Mouse (Mus musculus) hindbrain, embryonic 11.5 days (tissue): ENCODE results near the gene 0610040J01Rik. TPM values are rescaled to one million over a fixed set of nuclear protein-coding genes. Genes with fewer than 3 reads are reported as not detected.

ENCODE experiments used
- ATAC-seq: fragments of 200-750 bp; cut with Nextera tagmentation; 2 replicates; pipeline ENCODE4 v1.8.0; 2017; ENCODE audit warnings: mild to moderate bottlenecking, moderate TSS enrichment, moderate library complexity; ENCODE audit not compliant: low FRiP score
- DNase-seq: peaks from one replicate; pipeline ENCODE4 v3.0.0-alpha.2; 2015; ENCODE audit warnings: low spot score
- H3K27ac ChIP-seq: fragments of 300-500 bp; sonication (generic); 2 replicates; pipeline ENCODE4 v1.5.1; 2014; ENCODE audit warnings: mild to moderate bottlenecking, low read depth, low read length
- H3K27me3 ChIP-seq: fragments of 300-500 bp; sonication (generic); 2 replicates; pipeline ENCODE4 v1.6.1; 2014; ENCODE audit warnings: mild to moderate bottlenecking, low read length, moderate library complexity, mixed read lengths; ENCODE audit not compliant: control insufficient read depth, insufficient read depth
- H3K36me3 ChIP-seq: fragments of 300-500 bp; sonication (generic); 2 replicates; pipeline ENCODE4 v1.6.1; 2014; ENCODE audit warnings: mild to moderate bottlenecking, low read length, moderate library complexity, mixed read lengths; ENCODE audit not compliant: control insufficient read depth, insufficient read depth
- H3K4me1 ChIP-seq: fragments of 300-500 bp; sonication (generic); replicated peaks from 2 replicates; pipeline ENCODE4 v1.6.1; 2014; ENCODE audit warnings: low read length, mixed read lengths; ENCODE audit not compliant: control insufficient read depth, insufficient read depth
- H3K4me2 ChIP-seq: fragments of 300-500 bp; sonication (generic); replicated peaks from 2 replicates; pipeline ENCODE4 v1.6.1; 2014; ENCODE audit warnings: mild to moderate bottlenecking, low read depth, low read length
- H3K4me3 ChIP-seq: fragments of 300-500 bp; sonication (generic); 2 replicates; pipeline ENCODE4 v1.5.1; 2014; ENCODE audit warnings: low read depth, low read length
- H3K9ac ChIP-seq: fragments of 300-500 bp; sonication (generic); 2 replicates; pipeline ENCODE4 v1.6.1; 2014; ENCODE audit warnings: low read depth, low read length
- H3K9me3 ChIP-seq: fragments of 300-500 bp; sonication (generic); 2 replicates; pipeline ENCODE4 v1.6.1; 2016; ENCODE audit warnings: low read length; ENCODE audit not compliant: control insufficient read depth
- WGBS: fragments of 180-500 bp; shearing (Covaris S2); extraction: QIAGEN DNeasy Blood & Tissue Kit; methylation state at CpG from one replicate; pipeline ENCODE4 v1.1.7; 2014; 5-methylcytosine and 5-hydroxymethylcytosine counted together
- polyA plus RNA-seq: library from polyadenylated mRNA; unstranded; fragments of >200 nt; fragmentation: Nextera tagmentation; extraction: Ambion mirVana; gene quantifications from 2 replicates; pipeline ENCODE4 v1.2.1, GENCODE M21; 2014

0610040J01Rik gene
- polyA plus RNA-seq, 1 experiment from 2014 or later: 2.6 TPM

GRCm38 (mm10) chr5:63906149-63907093, 94.3 kb downstream of the 0610040J01Rik start:
- H3K27me3 ChIP-seq: no peaks in the 10 kb centered on the region
- H3K4me2 ChIP-seq: no peak overlapping the region
- H3K4me3 ChIP-seq: no peak overlapping the region
- ATAC-seq (peak; percentile 76), DNase-seq (peak; percentile 90)
- 39% methylated on average over 13 of the region's 13 CpGs for WGBS
- H3K9ac ChIP-seq: no peak overlapping the region
- H3K9me3 ChIP-seq: no peaks in the 10 kb centered on the region
- H3K27ac ChIP-seq: no peak overlapping the region
- no peaks in the 10 kb centered on the region for H3K4me1 ChIP-seq
- H3K36me3 ChIP-seq: no peaks in the 10 kb centered on the region

DNA sequence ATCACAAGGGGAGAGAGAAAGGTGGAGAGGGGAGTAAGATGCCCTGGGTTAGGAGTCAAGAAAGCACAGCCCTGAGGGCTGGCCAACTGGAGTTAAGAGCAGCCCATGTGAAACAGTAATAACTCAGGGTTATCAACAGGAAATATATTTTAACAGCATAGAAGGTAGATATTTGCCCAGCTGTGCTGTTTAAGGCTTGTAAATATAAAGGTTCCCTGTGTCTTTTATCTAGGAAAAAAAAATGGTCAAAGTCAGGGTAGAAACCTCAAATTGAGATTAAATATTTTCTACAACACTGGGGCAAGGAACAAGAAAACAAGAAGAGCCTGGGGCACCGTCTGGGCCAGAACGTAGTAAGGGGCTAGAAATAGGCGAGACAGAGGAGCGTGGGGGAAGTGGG, 95.3 kb downstream of the 0610040J01Rik start:
- Histone ChIP-seq H3K36me3 (no peaks in the 10 kb centered on the region), H3K9ac (no peak overlapping the region), H3K27me3 (no peaks in the 10 kb centered on the region), H3K4me2 (no peak overlapping the region), H3K4me3 (no peak overlapping the region), H3K27ac (no peak overlapping the region), H3K4me1 (no peaks in the 10 kb centered on the region), H3K9me3 (no peaks in the 10 kb centered on the region)
- WGBS: 74% methylated on average over 4 of the region's 4 CpGs
- ATAC-seq (no peak), DNase-seq (no peak)

DNA sequence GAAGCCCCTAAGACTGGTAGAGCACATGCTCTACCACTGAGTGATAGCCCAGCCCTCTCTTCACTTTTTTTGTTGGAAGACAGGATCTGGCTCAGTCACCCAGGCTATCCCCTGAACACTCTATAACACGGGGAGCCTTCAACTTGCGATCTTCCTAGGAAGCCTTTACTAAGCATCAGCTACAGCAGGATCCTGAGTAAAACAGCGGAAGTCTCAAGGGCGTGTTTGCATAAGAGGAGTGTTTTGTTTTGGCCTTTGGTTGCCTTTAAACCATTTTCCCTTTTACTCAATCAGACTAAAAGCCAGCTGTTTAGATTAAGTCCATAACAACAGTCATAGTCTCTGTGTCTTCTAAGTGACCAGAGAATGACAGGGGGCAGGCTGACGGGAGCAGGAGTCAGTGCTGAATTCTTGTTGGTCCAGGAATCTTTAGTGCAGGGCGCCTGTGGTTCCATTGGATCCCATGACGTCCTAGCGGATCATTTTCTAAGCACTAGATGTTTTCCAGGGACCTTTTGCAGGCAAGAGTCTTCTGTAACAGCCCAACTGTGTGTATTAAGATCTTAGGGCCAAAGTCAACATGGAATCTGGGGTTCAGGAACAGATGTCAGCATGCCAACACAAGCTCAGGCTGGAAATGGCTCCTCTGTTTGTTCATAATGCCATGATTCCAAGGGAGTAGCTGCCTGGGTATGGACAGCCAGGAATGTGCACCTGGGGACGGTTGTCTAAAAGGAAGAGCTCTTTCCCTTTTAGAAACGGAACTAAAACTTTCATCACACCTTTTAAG, 98.2 kb downstream of the 0610040J01Rik start:
- Histone ChIP-seq H3K4me3 (no peak overlapping the region), H3K27me3 (no peaks in the 10 kb centered on the region), H3K9me3 (no peaks in the 10 kb centered on the region), H3K4me1 (no peaks in the 10 kb centered on the region), H3K9ac (no peak overlapping the region), H3K36me3 (no peaks in the 10 kb centered on the region), H3K4me2 (no peak overlapping the region), H3K27ac (no peak overlapping the region)
- DNase-seq (no peak), ATAC-seq (no peak)
- WGBS: 89% methylated on average over 10 of the region's 10 CpGs

DNA sequence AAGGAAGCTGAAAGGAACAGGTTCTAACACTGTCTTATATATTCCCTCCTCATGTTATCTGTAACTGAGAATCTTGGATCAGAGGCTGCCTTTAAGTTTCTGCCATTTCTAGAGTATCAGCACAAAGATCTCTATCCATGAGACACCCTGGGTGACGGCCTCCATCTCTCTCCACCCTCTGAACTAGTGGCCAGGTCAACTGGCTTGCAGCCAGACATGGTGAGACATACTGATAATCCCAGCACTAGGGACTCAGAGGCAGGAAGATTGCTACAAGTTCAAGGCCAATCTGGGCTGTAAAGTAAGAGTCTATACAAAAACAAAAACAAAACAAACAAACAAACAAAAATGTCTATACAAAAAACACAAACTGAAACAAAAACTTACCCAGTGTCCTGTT, 102.7 kb downstream of the 0610040J01Rik start:
- no peak for ATAC-seq

DNA sequence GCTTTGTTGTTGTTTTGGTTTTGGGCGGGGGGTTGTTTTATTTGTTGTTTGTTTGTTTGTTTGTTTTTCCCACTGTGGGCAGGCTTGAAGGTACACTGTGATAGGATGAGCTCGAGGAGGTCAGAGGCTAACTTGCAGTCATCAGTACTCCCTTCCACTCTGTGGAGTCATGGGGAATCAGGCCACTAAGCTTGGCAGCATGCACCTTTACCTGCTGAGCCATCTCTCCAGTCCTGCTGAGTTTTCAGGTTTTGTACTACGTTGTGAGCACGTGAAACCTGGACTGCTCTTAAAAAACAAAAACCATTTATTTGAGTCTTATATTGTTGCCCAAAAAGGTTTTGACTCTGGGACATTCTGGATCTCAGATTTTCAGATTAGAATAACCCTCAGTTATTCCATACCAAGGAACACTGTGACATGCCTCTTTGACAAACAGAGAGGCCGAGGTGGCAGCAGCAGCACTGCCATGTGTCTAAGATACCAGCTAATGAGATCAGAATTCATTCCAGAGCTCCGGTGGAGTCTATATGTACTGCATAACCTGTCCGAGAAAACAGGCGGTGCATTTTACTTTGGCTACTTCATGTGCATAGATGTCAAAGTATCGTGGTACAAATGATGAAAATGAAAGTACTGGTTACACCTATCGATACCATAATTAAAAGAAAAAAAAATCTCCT, 104.4 kb downstream of the 0610040J01Rik start:
- WGBS: 90% methylated on average over 10 of the region's 10 CpGs
- no peak for DNase-seq
- H3K4me2 ChIP-seq: no peak overlapping the region
- ATAC-seq: no peak
- H3K9ac ChIP-seq: no peak overlapping the region
- H3K27me3 ChIP-seq: no peaks in the 10 kb centered on the region
- 0 out of 2 replicates have a peak, but pooled peaks cover 2% of the 10 kb centered on the region for H3K4me1 ChIP-seq
- no peak overlapping the region for H3K27ac ChIP-seq
- no peaks in the 10 kb centered on the region for H3K9me3 ChIP-seq
- H3K36me3 ChIP-seq: no peaks in the 10 kb centered on the region
- H3K4me3 ChIP-seq: no peak overlapping the region

More for the DNA sequence above, 102.7 kb downstream of the 0610040J01Rik start:
- H3K9me3 ChIP-seq: no peaks in the 10 kb centered on the region
- no peak overlapping the region for H3K4me3 ChIP-seq
- no peaks in the 10 kb centered on the region for H3K4me1 ChIP-seq
- no peak overlapping the region for H3K27ac ChIP-seq
- no peak overlapping the region for H3K4me2 ChIP-seq
- H3K27me3 ChIP-seq: no peaks in the 10 kb centered on the region
- 83% methylated on average over 1 of the region's 1 CpGs for WGBS
- no peaks in the 10 kb centered on the region for H3K36me3 ChIP-seq
- no peak for DNase-seq
- no peak overlapping the region for H3K9ac ChIP-seq

DNA sequence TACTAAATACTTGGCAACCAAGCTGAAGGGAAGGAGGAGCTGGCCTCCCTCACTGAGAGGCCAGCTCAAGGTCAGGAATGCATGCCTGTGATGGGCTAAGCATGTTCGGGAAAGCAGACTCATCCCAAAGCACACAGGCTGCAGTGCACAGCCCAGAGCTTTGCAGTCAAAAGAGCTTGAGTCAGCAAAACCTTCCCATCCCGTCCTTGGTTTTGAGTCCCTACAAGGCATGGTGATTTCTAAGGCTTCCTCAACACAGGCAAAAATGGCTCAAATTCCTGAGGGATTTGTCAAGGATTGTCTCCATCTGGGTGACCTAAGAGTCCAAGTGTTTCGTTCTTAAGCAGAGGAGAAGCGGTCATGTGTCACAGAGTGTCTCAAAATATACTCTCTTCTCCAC, 106.0 kb downstream of the 0610040J01Rik start:
- ATAC-seq (no peak), DNase-seq (no peak)
- Histone ChIP-seq H3K4me2 (no peak overlapping the region), H3K9me3 (no peaks in the 10 kb centered on the region), H3K9ac (no peak overlapping the region), H3K4me3 (no peak overlapping the region), H3K36me3 (no peaks in the 10 kb centered on the region), H3K4me1 (0 out of 2 replicates have a peak, but pooled peaks cover 2% of the 10 kb centered on the region), H3K27me3 (no peaks in the 10 kb centered on the region), H3K27ac (no peak overlapping the region)
- WGBS: 73% methylated on average over 4 of the region's 4 CpGs

GRCm38 (mm10) chr5:63923305-63924025, 111.3 kb downstream of the 0610040J01Rik start:
- no peak for DNase-seq
- Histone ChIP-seq H3K9ac (no peak overlapping the region), H3K36me3 (no peaks in the 10 kb centered on the region), H3K4me3 (no peak overlapping the region), H3K4me1 (0 out of 2 replicates have a peak, but pooled peaks cover 2% of the 10 kb centered on the region), H3K4me2 (no peak overlapping the region), H3K27ac (no peak overlapping the region), H3K27me3 (no peaks in the 10 kb centered on the region), H3K9me3 (no peaks in the 10 kb centered on the region)
- 79% methylated on average over 13 of the region's 13 CpGs for WGBS
- no peak for ATAC-seq

DNA sequence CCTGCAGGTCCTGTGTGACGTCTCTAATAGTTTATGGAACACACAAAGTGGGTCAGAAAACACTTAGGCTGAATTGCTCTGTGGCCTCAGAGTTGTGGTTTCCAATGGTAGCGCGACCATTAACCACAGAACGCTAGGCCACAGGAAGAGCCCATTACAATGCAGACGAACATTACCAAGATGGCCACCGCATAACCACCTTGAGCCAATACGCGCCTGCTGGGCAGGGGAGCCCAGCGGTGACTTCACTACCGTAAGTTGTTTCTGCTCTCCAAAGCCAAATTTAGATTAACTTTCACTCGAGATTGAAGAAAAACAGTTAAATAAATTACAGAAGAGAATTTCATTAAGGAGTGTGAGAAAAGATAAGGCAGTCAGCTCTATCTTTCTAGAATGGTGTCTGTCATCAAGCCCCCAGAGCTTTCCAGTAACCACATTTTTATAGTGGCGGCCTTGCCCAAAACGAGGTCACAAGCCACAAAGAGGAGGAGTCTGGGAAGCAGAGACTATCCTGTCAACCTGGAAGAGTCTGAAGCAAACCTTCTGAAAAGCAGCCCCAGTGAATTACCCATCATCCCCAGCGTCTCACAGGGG, 113.0 kb downstream of the 0610040J01Rik start:
- Histone ChIP-seq H3K4me1 (0 out of 2 replicates have a peak, but pooled peaks cover 2% of the 10 kb centered on the region), H3K27me3 (no peaks in the 10 kb centered on the region), H3K9me3 (no peaks in the 10 kb centered on the region), H3K4me2 (no peak overlapping the region), H3K36me3 (no peaks in the 10 kb centered on the region), H3K9ac (no peak overlapping the region), H3K4me3 (no peak overlapping the region), H3K27ac (no peak overlapping the region)
- no peak for ATAC-seq
- no peak for DNase-seq
- WGBS: 95% methylated on average over 14 of the region's 14 CpGs
